Mouse (Mus musculus) ES-Bruce4 (cell line): ENCODE data around the gene Fam20b.

Experiments used
- CTCF ChIP-seq: IDR thresholded peaks from one replicate; pipeline ENCODE4 v1.8.1; 2011; ENCODE audit warnings: low read depth, low read length
- POLR2A ChIP-seq: IDR thresholded peaks from one replicate; pipeline ENCODE4 v1.8.1; 2011; ENCODE audit warnings: low read length; ENCODE audit not compliant: insufficient read depth

DNA sequence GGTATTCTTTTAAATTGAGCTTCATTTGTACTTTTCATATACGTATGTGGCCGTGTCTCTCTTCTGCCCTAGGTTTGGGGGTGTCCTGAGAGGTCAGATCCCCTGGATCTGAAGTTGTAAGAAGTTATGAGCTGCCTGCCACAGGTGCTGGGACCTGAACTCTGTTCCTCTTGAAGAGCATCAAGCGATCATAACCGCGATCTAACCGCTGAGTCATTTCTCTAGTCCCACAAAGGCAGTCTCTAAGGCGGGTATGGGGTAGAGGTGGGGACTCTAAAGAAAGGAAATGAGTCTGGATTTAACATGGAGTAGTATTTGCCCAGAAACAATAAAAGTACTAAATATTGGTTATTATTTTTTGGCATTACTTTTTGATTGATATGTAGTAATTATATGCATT is 34.1 kb upstream of the Fam20b start:
- no peak for TF ChIP-seq CTCF
- TF ChIP-seq POLR2A: no peak
